Mouse (Mus musculus) natural killer cell, adult 2 months (primary cell): Measurements from ENCODE around the gene Tubb3.

Source experiments
- DNase-seq, 2 experiments: peaks; one replicate each; pipeline ENCODE4 v3.0.0; 2022; ENCODE audit warnings: low spot score in 2 of 2

The Tubb3 gene

GRCm38 (mm10) chr8:123411246-123411645, at the start of gene Tubb3:
TSS of gene Tubb3 (plus strand) at chr8:123411424.
- DNase-seq = peak in 1 of 2 experiments; percentile 37

DNA sequence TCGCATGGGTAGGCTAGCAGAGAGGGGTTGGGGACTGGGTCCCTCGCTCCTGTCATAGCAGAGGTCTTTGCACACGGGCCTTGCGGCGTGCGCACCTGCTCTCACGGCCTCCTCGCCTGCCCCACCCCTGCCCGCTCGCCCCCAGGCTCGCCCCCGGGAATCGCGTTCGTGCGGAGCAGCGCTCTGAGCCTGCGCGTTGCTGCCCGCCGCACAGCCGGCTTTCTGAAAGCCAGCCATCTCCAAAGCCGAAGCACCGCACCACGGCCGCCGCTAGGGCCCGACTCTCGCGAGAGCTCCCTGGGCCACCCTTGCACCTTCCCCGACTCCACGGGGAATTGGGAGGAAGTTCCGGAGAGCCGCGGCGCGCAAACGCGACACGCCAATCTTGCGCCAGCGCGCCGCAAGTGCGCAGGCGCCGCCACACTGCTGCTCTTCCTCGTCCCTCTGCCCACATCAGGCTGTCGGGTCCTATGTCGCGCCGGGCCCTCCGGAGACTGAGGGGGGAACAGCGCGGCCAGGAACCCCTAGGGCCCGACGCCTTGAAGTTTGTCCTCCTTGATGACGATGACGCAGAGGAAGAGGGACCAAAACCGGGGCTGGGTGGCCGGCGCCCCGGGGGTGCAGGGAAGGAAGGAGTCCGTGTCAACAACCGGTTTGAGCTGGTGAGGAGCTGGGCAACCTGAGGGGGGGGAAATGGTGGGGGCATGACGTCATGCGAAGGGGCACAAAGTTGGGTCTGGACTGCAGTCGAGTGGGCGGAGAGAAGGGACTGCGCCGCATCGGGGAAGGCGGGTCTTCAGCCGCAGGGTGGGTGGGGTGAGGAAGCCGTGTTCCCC, 37.6 kb upstream of the Tubb3 start, which contains the start of gene Tcf25:
Tcf25 (plus strand) TSS at position 351 of the 836 bp plus-strand sequence.
- peak; percentile 91 to 97 for DNase-seq

DNA sequence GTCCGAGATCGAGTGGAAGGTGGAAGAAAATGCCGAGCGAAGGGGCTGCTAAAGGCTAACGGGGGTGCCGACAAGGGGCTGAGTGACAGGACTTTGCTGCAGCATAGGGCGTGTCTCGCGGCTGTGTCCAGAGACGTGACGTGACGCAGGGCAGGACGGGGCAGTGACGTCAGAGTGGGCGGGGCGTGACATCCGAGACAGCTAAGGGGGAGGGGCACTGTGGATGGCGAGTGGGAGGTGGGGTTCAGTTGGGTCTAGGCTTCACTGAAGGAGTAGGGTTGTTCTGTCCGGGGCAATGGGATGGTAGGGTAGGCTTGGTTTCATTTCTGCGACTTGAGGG, 37.0 kb upstream of the Tubb3 start:
- peak; percentile 96 to 98 for DNase-seq

- DNase-seq = no peak
These were observed 35.5 kb upstream of the Tubb3 start for GRCm38 (mm10) chr8:123375701-123376100.

- no peak for DNase-seq
These were observed 35.1 kb upstream of the Tubb3 start for GRCm38 (mm10) chr8:123376106-123376505.

DNA sequence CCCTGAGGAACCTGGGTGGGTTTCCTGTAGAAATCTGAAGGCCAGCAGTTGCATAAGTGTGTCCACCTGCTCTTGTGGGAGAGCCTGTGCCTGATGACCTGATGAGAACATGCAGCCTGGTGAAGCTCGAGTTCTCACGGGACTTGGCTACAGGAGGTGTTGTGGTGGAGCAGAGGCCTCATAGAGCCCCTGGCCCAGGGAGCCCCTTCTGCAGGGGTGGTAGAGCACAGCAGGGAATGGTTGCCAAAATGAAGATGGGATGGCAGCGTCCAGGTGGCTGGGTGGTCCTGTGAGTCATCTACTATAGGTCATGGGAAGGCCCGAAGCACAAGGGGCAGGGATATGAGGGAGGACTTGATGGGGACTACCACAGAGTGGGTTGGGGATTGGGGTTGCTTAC, 29.5 kb upstream of the Tubb3 start:
- DNase-seq = no peak

GRCm38 (mm10) chr8:123382516-123382915, 28.7 kb upstream of the Tubb3 start:
- no peak for DNase-seq

GRCm38 (mm10) chr8:123384883-123385540, 26.2 kb upstream of the Tubb3 start:
- DNase-seq = peak in 1 of 2 experiments; percentile 41

DNA sequence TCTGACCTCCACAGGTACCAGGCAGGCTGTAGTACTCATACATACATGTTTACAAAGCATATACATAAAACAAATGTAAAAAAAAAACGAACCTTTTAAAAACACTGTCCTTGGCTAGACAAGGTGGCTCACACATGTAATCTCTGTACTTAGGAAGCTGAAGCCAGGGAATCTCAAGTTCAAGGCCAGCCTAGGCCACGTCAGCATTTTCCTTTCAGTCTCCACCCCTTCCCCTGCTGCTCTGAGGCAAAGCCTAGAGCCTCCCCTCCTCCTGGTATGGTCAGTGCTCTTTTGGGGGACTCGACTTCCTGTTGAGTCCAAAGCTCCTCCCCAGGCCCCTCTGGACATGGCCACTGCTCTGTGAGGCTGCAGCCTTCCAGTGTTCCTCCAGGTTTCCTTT, 24.2 kb upstream of the Tubb3 start:
- no peak for DNase-seq

DNA sequence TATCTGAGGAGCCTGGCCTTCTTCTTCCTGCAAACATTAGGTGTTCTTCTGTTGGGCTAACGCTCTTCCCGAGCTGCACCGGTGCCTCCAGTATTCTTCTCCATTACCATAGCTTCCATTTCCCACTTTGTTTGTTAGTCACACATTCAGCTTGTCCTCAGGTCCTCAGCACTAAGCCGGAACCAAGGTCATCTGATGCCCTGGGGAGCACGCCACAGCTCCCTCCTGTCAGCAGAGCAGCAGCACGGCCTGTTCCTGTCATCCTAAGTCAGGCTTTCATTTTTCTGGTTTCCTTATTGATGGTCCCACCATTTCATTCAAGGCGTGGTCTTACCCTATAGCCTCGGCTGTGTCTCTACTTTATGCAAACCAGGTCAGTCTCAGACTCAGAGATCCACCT, 23.4 kb upstream of the Tubb3 start:
- DNase-seq = no peak

DNA sequence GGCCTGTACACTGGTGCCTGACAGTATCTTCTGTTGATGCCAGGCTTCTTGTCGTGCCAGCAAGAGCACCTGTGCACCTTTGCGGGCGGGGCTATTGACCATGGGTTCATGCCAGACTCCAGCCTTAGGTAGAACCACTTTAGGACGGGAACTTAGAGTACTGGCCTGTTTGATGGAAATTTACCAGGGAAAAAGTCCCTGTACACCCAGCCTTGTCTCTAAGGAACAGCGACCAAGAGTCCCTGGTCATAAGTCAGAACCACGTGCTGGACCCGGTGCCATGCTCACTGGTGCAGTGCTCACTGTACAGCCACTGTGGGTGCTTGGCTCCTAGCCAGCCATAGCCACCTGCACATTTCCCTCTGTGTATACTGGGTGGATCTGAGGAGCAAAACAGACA, 22.2 kb upstream of the Tubb3 start:
- DNase-seq = no peak

DNA sequence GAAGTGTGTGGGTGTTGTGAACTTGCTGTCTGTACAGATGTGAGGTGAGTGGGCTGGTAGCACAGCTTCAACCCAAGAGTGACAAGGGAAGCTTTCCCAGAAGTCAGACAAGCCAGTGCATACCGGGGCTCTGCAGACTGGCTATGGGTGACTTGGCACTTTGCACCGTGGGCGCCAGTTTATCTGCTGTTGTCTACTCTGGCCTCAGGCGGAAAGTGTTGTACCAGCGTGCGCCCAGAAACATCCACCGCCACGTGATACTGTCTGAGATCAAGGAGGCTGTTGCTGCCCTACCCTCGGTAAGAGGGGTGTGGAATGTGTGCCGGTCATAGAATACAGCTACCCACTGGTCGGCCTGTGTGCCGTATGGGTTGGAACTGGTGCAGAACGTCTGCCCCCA, 12.9 kb upstream of the Tubb3 start:
- no peak for DNase-seq

DNA sequence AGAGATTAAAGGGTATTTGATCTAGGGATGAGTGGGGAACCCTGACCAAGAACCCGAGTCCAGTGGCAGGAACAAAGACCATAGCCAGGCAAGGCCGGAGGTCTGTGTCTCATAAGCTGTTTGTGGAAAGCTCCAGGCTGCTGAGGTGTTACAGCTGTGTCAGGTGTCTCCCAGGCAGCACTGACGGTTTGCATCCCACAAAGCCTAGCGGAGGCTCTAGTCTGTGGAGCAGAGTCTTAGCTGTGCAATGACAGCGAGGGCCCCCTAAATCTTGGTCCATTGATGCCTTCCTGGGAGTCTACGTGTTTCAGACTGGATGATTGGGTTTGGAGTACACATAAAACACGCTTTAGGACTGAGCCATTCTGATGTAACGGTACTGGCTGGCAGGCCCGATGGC, 9.3 kb upstream of the Tubb3 start:
- no peak for DNase-seq

DNA sequence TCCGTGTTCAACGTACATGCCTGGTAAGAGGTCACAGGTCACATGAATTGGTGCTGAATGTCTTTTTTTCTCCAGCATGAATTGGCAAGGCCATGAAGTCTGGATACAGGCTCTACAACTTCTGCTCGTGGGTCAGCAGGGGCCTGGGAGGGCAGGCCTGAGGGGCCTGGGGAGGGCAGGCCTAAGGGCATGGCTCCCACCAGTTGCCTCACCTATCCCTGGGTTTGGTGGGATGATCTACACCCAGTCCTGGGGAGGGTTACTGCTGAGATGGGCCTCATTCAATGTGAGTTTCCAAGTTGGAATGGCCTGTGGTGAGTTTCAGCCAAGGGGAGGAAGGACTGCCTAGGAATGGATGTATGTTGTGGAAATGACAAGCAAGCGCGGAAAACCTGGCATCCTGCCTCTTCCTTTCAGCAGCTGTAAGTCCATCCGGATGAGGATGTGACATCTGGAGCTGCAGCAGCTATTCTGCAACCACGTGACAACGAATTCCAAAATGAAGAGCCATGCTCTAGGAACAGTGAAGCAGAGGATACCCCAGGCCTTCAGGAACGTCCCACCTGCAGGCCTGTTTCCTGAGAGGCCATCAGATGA, 8.4 kb upstream of the Tubb3 start:
- no peak for DNase-seq

GRCm38 (mm10) chr8:123404521-123404920, 6.7 kb upstream of the Tubb3 start:
- no peak for DNase-seq

DNA sequence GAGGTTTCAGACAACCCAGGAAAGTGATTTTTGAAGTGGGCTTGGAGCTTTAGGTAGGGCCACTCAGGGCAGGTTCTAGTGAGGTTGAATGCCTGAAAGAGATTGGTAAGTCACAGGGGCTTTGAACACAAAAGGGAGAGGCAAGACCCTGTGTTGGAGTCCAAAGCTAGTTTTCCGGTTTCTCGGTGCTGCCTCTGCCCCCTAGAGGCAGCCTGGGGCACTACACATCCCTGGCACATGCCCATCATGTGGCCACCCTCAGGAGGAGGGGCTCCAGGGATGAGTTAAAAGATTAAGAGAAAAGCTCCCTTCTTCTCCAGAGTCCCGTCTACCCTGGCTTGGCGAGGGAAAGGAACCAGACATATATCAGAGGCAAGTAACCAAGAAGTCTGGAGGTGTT, 4.4 kb upstream of the Tubb3 start, which contains the start of gene Mc1r:
Mc1r (plus strand) TSS at position 322 of the 400 bp plus-strand sequence.
- DNase-seq = peak; percentile 41 to 65

DNA sequence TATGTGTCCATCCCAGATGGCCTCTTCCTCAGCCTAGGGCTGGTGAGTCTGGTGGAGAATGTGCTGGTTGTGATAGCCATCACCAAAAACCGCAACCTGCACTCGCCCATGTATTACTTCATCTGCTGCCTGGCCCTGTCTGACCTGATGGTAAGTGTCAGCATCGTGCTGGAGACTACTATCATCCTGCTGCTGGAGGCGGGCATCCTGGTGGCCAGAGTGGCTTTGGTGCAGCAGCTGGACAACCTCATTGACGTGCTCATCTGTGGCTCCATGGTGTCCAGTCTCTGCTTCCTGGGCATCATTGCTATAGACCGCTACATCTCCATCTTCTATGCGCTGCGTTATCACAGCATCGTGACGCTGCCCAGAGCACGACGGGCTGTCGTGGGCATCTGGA, 3.6 kb upstream of the Tubb3 start:
- no peak for DNase-seq

DNA sequence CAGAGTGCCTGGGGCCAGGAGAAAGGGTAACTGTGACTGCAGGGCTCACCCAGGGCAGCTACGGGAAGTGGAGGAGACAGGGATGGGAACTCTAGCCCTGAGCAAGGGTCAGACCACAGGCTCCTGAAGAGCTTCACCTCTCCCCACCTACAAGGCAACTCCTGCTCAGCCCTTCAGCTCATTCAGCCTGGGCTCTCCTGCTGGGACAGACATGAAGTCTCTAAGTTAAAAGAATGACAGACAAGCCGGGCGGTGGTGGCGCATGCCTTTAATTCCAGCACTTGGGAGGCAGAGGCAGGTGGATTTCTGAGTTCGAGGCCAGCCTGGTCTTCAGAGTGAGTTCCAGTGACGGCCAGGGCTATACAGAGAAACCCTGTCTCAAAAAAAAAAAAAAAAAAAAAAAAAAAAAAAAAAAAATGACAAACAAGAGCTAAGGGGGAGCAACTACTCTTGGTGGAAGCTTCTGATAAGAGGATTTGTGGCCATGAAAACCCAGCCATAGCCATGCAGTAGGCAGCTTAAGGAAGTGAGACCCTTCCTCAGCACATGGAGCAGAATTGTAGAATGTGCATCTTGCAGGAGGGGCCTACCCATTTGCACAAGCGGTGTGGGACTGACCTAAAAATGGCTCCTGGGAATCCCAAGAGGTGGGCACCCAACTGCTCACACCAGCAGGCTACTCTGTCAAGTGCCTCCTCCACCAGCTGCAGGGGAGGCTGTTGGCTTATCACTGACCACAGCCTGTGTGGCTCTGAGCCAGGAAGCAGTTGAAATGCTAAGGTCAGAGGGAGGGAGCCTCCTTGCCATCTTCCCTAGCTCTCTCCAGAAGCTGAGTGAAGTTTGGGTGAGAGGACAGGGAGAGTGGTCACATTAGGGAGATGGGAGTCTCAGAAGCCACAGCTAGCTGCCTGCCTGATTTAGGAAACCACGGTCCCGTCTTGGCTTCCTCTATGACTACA, 2.4 kb upstream of the Tubb3 start:
- no peak for DNase-seq

DNA sequence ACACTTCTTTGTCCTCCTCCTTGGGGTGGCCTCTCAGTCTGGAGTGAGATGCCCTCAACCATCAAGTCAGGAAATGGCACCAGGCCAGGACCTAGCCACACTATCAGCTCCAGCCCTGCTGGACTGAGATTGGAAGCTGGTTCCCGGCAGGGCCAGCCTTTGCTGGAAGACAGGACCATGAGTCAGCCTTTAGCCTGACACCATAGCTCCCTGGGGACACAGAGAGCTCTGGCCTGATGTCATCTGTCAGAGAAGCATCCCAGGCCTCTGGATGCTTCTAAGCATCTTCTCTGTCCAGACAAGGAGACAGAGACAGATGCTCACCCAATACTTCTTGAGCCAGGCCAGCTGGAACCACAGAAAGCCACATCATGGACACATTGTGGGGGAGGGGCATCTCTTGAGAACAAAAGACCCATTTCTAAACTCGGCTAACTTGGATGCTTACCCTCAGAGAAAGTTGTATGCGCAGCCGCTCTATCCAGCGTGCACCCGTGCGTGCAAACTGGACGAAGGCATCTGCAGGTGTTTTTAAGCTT, 1.1 kb upstream of the Tubb3 start:
- no peak for DNase-seq

- DNase-seq = no peak
These were observed 436 bp upstream of the Tubb3 start for GRCm38 (mm10) chr8:123410788-123411187.

DNA sequence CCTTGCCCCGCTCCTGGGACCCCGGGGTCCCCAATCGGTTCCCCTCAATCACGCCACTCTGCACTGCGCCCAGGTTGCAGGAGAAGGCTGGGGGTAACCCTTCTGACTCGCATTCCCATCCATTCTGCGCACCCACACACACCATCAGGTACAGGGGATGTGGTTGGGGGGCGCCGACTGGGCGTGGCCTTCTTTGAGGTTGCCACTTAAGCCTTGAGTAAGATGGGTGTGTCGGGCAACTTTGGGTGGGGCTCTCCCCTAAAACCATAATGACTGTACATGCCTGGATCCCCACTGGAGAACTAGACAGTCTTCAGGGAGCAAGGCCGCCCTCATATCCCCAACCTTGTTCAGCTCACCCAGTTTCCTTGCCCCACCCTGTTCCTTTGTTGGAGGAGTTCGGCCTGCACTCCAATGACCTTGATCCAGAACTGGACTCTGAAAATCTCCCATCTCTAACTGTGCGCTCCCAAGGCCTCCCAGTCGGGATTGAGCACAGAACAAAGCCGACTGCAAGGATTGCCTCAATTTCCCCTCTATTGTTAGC, 630 bp downstream of the Tubb3 start:
- no peak for DNase-seq
